Mouse (Mus musculus): ENCODE measurements around the gene Akap7.

DNA sequence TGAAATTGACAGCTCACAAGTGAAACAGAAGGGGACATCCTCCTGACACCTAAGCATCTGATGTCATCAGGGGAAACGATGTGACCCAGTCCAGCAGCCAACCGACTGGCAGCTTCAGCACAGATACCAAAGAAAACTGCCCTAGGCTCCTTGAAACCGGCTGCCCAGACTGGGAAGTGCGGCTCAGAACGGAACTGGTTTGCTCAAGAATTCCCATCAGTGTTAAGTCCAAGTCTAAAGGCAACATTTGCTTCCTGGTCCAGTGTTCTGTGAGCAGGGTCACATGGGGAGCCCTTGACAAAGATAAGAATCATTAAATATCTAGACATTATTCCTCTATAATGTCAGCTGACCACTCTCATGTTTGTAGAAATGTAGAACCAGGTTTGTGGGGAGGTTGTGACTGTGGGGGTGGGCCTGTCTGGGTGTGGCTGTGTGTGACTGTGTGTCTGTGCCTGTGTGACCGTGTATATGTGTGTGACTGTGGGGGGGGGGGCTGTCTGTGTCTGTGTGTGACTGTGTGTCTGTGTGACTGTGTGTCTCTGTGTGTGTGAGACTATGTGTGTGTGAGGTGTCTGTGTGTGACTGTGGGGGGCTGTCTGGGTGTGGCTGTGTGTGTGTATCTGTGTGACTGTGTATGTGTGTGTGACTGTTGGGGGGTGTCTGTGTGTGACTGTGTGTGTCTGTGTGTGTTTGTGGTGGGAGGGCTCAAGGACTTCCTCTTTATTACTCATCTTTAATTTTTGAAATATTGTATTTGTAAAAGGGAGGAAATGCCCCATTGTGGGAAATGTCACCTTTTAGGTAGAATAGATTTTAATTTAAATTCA, 140.1 kb downstream of the Akap7 start:
- TF ChIP-seq POLR2A (IDR thresholded peaks at IDR 0.05; ENCODE audit: low read depth, low read length) (no peak), CTCF (IDR thresholded peaks at IDR 0.05; ENCODE audit: extremely low read depth, insufficient read length, insufficient replicate concordance, low read depth, low read length) (no peak)
